Mouse (Mus musculus) megakaryocyte, embryonic 14.5 days (primary cell): ENCODE results near the gene Mcm10.

Source experiments
- FLI1 ChIP-seq: IDR thresholded peaks from 2 replicates; pipeline ENCODE4 v1.6.1; 2012; ENCODE audit warnings: low read length, inconsistent platforms, mixed read lengths
- GATA1 ChIP-seq: IDR thresholded peaks from 3 replicates; pipeline ENCODE4 v1.6.1; 2012; ENCODE audit warnings: mixed read lengths, low read length, inconsistent platforms, borderline replicate concordance

DNA sequence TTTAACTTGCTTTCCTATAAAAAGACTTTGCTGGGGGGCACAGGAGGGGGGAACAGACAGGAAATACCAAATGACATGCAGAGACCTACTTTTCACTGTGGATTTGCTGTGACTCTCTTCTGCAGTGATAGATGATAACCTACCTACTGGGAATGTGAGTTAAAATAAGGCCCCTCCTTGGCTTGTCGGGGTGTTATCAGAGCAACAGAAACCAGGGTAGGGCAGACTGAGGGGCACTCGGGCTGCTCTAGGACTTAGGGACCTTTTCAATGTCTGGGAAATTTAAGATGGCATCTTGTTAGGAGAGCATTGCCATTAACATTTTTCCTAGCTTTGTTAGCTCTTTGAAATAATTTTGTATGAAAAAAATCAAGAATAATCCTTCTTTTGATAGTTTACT, 10.7 kb upstream of the Mcm10 start:
- TF ChIP-seq GATA1 (no peak), FLI1 (no peak)
